Mouse (Mus musculus) limb, embryonic 14.5 days (tissue): ENCODE results near the gene Tlr9. TPM values are rescaled to one million over a fixed set of nuclear protein-coding genes. Genes with fewer than 3 reads are reported as not detected.

Source experiments
- ATAC-seq: fragments of 200-750 bp; cut with Nextera tagmentation; 2 replicates; pipeline ENCODE4 v1.8.0; 2017; ENCODE audit warnings: low read depth, moderate number of reproducible peaks, moderate TSS enrichment; ENCODE audit not compliant: low FRiP score
- DNase-seq: peaks from one replicate; pipeline ENCODE4 v3.0.0-alpha.2; 2015; ENCODE audit warnings: low spot score
- H3K27ac ChIP-seq: fragments of 300-500 bp; sonication (generic); replicated peaks from 2 replicates; pipeline ENCODE4 v1.5.1; 2014; ENCODE audit warnings: low read depth, mild to moderate bottlenecking, low read length, moderate library complexity, mixed read lengths
- H3K27me3 ChIP-seq: fragments of 300-500 bp; sonication (generic); 2 replicates; pipeline ENCODE4 v1.6.1; 2014; ENCODE audit warnings: low read length, mixed read lengths; ENCODE audit not compliant: control insufficient read depth, insufficient read depth
- H3K36me3 ChIP-seq: fragments of 300-500 bp; sonication (generic); 2 replicates; pipeline ENCODE4 v1.6.1; 2014; ENCODE audit warnings: mild to moderate bottlenecking, low read length, moderate library complexity, mixed read lengths; ENCODE audit not compliant: control insufficient read depth, insufficient read depth
- H3K4me1 ChIP-seq: fragments of 300-500 bp; sonication (generic); 2 replicates; pipeline ENCODE4 v1.6.1; 2014; ENCODE audit warnings: antibody characterized with exemption, low read length, mixed read lengths; ENCODE audit not compliant: control insufficient read depth, insufficient read depth
- H3K4me2 ChIP-seq: fragments of 300-500 bp; sonication (generic); replicated peaks from 2 replicates; pipeline ENCODE4 v1.6.1; 2014; ENCODE audit warnings: low read depth, mild to moderate bottlenecking, low read length, moderate library complexity; ENCODE audit not compliant: severe bottlenecking
- H3K4me3 ChIP-seq: fragments of 300-500 bp; sonication (generic); replicated peaks from 2 replicates; pipeline ENCODE4 v1.5.1; 2014; ENCODE audit warnings: low read length
- H3K9ac ChIP-seq: fragments of 300-500 bp; sonication (generic); 2 replicates; pipeline ENCODE4 v1.6.1; 2014; ENCODE audit warnings: mild to moderate bottlenecking, low read depth, low read length, moderate library complexity; ENCODE audit not compliant: severe bottlenecking
- H3K9me3 ChIP-seq: fragments of 300-500 bp; sonication (generic); 2 replicates; pipeline ENCODE4 v1.6.1; 2016; ENCODE audit warnings: low read length; ENCODE audit not compliant: control insufficient read depth
- POLR2A ChIP-seq: fragments of 200-500 bp; IDR thresholded peaks from 2 replicates; pipeline ENCODE4 v1.8.0; 2012; ENCODE audit warnings: inconsistent platforms, mild to moderate bottlenecking, moderate library complexity, borderline replicate concordance; ENCODE audit not compliant: insufficient read depth, insufficient read length; ENCODE audit errors: extremely low read depth
- WGBS: fragments of 180-500 bp; shearing (Covaris S2); extraction: QIAGEN DNeasy Blood & Tissue Kit; methylation state at CpG from one replicate; pipeline ENCODE4 v1.1.7; 2014; 5-methylcytosine and 5-hydroxymethylcytosine counted together
- polyA plus RNA-seq, 2 experiments: library from polyadenylated mRNA; depleted of rRNA in 1 of 2; stranded (reverse) in 1 of 2; unstranded in 1 of 2; fragments of >200 nt; fragmentation: Nextera tagmentation in 1 of 2; extraction: Ambion mirVana in 1 of 2; gene quantifications; 2 replicates each; pipeline versions ENCODE4 v1.2.1 to v1.2.3; 2012 to 2014

The Tlr9 gene
- polyA plus RNA-seq, 2 experiments: 0.08 to 0.99 TPM

- ATAC-seq: no peak
- no peak overlapping the region for H3K4me2 ChIP-seq
- no peak overlapping the region for H3K9ac ChIP-seq
- no peak for DNase-seq
- H3K27ac ChIP-seq: no peak overlapping the region
- no peaks in the 10 kb centered on the region for H3K27me3 ChIP-seq
- 83% methylated on average over 2 of the region's 2 CpGs for WGBS
- no peak for TF ChIP-seq POLR2A
- no peak overlapping the region for H3K4me3 ChIP-seq
- H3K9me3 ChIP-seq: no peaks in the 10 kb centered on the region
- H3K4me1 ChIP-seq: peaks cover 10% of the 10 kb centered on the region; the same call in 1 of the 2 replicates
- peaks cover 83% of the 10 kb centered on the region for H3K36me3 ChIP-seq
Measured at GRCm38 (mm10) chr9:106179454-106179853, 42.9 kb upstream of the Tlr9 start.

DNA sequence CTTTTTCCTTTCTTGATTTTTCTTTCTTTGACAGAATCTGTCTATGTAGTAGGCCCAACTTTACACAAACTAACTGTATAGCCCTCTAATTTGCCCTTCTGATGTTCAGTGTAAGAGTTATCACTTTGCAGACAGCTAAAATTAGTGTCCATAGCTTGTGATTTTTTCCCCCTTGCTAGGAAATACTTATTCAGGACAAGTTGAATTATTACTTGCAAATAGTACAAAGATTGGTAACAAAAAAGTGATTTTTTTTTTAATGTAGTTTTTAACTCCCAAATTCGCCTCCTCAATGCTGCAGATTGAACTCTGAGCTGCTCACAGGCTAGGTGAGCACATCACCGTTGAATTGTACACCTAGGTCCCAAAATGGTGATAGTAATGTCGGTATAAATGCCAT is 42.4 kb upstream of the Tlr9 start:
- no peaks in the 10 kb centered on the region for H3K9me3 ChIP-seq
- no peak overlapping the region for H3K9ac ChIP-seq
- DNase-seq (no peak), ATAC-seq (no peak)
- peaks cover 88% of the 10 kb centered on the region for H3K36me3 ChIP-seq
- no peaks in the 10 kb centered on the region for H3K27me3 ChIP-seq
- no peak overlapping the region for H3K27ac ChIP-seq
- H3K4me2 ChIP-seq: no peak overlapping the region
- WGBS: 94% methylated on average over 3 of the region's 3 CpGs
- peaks cover 10% of the 10 kb centered on the region; the same call in 1 of the 2 replicates for H3K4me1 ChIP-seq
- no peak overlapping the region for H3K4me3 ChIP-seq
- no peak for TF ChIP-seq POLR2A

DNA sequence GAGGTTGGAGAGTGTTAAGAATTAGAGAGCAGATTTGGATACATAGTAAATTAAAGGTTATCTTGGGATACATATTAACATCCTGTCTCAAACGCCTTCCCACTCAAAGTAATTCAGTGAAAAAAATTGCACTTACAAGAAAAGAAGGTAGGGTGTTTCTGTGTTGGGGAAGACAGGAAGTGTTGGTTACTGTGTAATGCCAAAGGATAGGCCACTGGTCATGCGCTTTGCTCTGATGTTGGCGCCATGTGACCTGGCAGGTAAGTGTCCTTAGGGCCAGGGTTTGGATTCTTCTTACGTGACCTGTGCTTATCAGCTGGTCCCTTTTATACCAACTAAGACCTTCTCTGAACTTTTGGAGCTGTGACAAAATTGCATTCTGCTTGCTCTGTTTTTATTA is 40.3 kb upstream of the Tlr9 start:
- Histone ChIP-seq H3K27ac (no peak overlapping the region), H3K4me2 (no peak overlapping the region), H3K36me3 (peaks cover 99% of the 10 kb centered on the region), H3K4me1 (no peaks in the 10 kb centered on the region), H3K9ac (no peak overlapping the region), H3K4me3 (no peak overlapping the region), H3K9me3 (no peaks in the 10 kb centered on the region), H3K27me3 (no peaks in the 10 kb centered on the region)
- no peak for TF ChIP-seq POLR2A
- ATAC-seq (no peak), DNase-seq (no peak)
- WGBS: 92% methylated on average over 4 of the region's 4 CpGs

DNA sequence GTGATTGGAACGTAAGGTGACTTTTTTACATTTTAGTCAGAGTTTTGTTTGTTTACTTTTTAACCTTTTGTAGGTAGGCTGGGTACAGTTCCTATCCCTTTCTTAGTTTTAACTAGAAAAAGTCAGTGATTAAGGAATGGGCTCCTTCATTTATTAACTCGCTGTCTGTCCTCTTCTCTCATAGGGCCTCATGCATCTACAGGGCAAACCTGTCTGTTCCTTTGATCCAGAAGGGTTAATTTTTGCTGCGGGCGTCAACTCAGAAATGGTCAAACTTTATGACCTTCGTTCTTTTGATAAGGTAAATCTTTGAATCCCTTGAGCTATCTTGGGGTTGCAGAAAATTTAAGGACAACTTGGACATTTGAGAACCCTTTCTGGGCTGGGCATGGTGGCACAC is 38.4 kb upstream of the Tlr9 start:
- Histone ChIP-seq H3K36me3 (peaks cover 100% of the 10 kb centered on the region), H3K9ac (no peak overlapping the region), H3K4me2 (no peak overlapping the region), H3K4me3 (no peak overlapping the region), H3K4me1 (no peaks in the 10 kb centered on the region), H3K27ac (no peak overlapping the region), H3K27me3 (no peaks in the 10 kb centered on the region), H3K9me3 (no peaks in the 10 kb centered on the region)
- 92% methylated on average over 5 of the region's 5 CpGs for WGBS
- ATAC-seq (no peak), DNase-seq (no peak)
- no peak for TF ChIP-seq POLR2A

GRCm38 (mm10) chr9:106191355-106191754 is 31.0 kb upstream of the Tlr9 start:
- ATAC-seq (no peak), DNase-seq (no peak)
- no peak overlapping the region for H3K27ac ChIP-seq
- TF ChIP-seq POLR2A: no peak
- H3K4me1 ChIP-seq: no peaks in the 10 kb centered on the region
- H3K36me3 ChIP-seq: peaks cover 88% of the 10 kb centered on the region
- H3K4me2 ChIP-seq: no peak overlapping the region
- H3K27me3 ChIP-seq: no peaks in the 10 kb centered on the region
- no peaks in the 10 kb centered on the region for H3K9me3 ChIP-seq
- no peak overlapping the region for H3K9ac ChIP-seq
- H3K4me3 ChIP-seq: no peak overlapping the region
- 95% methylated on average over 1 of the region's 1 CpGs for WGBS

DNA sequence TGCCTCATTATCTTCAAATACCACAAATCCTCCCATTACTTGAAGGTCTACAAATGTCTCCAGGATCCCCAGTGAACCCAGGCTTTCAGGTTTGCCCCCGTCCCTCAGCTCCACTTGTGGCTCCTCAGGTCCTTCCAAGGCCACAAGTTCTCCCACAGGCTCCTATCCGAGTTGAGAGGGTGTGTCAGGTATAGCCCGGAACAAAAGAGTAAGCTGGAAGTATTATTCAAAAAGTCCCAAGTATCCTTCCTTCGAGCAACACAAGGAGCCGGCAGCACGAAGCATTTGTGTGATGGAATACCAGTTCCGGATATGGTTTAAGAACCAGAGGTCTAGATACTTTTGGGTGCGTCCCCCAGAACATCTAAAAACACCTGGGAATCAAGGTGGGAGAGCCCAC is 30.4 kb upstream of the Tlr9 start:
- Histone ChIP-seq H3K27ac (no peak overlapping the region), H3K36me3 (peaks cover 86% of the 10 kb centered on the region), H3K9me3 (no peaks in the 10 kb centered on the region), H3K4me2 (no peak overlapping the region), H3K27me3 (no peaks in the 10 kb centered on the region), H3K4me3 (no peak overlapping the region), H3K4me1 (no peaks in the 10 kb centered on the region), H3K9ac (no peak overlapping the region)
- TF ChIP-seq POLR2A: no peak
- ATAC-seq (no peak), DNase-seq (no peak)
- 93% methylated on average over 8 of the region's 8 CpGs for WGBS
